Mouse (Mus musculus) cerebellum, adult 2 months (tissue): ENCODE measurements at regions not wholly inside any gene's neighbourhood (a gene's known extent, or its start where the extent isn't known, plus 50 kb on each side); places are given as distances from the start of the nearest gene placed in this dataset.

Source experiments
- CTCF ChIP-seq: fragments of 200-500 bp; IDR thresholded peaks from 2 replicates; pipeline ENCODE4 v1.5.1; 2011; ENCODE audit warnings: low read depth, mild to moderate bottlenecking, control low read depth, low read length, moderate library complexity, borderline replicate concordance; ENCODE audit not compliant: insufficient read depth
- POLR2A ChIP-seq: fragments of 200-500 bp; IDR thresholded peaks from 2 replicates; pipeline ENCODE4 v1.6.1; 2011; ENCODE audit warnings: low read length, control low read depth, borderline replicate concordance; ENCODE audit not compliant: insufficient read depth

DNA sequence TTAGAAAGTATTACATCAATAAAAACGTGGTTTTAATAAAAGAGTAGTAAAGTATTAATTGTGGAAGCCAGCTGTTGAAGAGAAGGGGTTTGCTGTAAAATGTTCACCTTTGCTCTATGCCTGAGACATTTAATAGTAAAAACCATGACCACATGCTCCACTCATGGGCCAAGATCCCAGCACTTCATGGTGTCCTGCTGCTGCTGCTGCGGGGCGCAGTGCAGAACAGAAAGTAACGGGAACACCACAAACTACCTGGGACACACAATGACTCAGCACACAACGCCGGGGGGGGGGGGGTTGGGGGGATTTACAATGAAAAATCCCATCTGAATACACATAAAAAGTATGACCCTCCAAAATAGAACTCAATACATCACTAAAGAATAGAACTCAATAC is 124.8 kb upstream of the Klf14 start:
- TF ChIP-seq CTCF (no peak), POLR2A (no peak)
